Mouse (Mus musculus): Measurements from ENCODE around the gene Itgb7. TPM values are rescaled to one million over a fixed set of nuclear protein-coding genes. Genes with fewer than 3 reads are reported as not detected.

Itgb7 gene
- 979 TPM for polyA plus RNA-seq (2017; shearing (Covaris generic))

DNA sequence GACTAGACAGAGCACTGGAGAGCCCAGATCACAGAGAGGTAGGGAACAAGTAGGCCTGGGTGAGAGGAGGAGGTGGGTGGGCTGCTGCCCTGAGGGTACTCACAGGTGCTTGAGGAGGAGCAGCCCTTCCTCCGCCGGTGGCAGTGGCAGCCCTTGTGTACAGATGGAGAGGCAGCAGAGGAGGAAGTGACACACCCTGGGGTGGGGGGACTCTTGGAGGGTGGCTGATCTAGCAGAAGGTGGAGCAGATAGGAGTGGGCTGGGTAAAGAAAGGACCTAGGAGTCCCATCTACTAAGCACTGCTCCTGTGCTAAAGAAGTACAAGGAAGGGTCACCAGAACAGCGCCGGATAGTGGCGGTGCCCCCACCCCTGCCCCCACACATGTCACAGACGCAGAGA, at the start of gene Itgb7:
Itgb7 (minus strand) TSS at position 197 of the 400 bp plus-strand sequence.

GRCm38 (mm10) chr15:102279092-102279782, 47.5 kb upstream of the Itgb7 start, which contains the start of gene Mfsd5:
Mfsd5 (plus strand) TSS chr15:102279454.

GRCm38 (mm10) chr15:102270274-102270960, 38.7 kb upstream of the Itgb7 start, which contains the start of gene Gm9918:
Gm9918 (plus strand) TSS chr15:102270563.

GRCm38 (mm10) chr15:102257202-102258075, 25.7 kb upstream of the Itgb7 start, which contains the start of gene Rarg:
Rarg (minus strand) TSS chr15:102257517.

DNA sequence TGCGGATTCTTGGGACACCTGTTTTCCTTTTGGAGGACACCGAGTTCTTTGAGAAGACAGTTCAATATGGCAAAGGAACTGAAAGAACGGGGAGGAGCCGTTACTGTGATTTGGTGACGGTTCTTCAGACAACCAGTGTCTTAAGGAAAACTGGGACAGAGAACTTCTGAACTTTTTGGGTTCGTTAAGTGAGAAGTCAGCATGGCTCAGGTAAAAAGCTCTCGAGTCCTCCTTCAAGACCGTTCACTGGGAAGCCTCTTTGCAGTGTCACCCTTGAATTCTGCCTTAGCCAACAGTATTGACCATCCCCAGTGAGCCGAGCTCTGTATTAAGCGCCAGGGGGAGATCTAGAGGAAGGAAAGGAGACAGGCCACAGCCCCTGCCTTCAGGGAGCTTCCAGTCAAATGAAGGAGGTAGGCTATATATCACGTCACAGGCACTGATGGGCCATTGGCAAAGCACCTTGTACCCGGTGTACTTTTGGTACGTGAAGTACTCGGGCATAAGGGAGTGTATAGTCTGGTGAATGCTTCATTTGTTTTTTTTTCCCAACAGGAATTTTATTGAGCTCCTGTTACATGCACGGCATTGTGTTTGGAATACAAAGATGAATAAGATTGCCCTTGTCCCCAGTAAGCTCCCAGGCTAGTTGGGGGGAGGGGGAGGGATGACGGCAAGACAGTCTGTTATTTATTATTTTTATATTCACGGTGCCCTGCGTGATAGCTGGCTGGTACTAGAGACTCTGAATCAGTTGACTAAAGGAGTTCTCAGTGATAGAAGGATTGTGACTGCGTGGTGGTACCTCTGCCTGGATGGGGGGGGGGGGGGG, 26.9 kb downstream of the Itgb7 start, which contains the start of gene Csad:
Csad (minus strand) TSS at position 51 of the 832 bp plus-strand sequence.

DNA sequence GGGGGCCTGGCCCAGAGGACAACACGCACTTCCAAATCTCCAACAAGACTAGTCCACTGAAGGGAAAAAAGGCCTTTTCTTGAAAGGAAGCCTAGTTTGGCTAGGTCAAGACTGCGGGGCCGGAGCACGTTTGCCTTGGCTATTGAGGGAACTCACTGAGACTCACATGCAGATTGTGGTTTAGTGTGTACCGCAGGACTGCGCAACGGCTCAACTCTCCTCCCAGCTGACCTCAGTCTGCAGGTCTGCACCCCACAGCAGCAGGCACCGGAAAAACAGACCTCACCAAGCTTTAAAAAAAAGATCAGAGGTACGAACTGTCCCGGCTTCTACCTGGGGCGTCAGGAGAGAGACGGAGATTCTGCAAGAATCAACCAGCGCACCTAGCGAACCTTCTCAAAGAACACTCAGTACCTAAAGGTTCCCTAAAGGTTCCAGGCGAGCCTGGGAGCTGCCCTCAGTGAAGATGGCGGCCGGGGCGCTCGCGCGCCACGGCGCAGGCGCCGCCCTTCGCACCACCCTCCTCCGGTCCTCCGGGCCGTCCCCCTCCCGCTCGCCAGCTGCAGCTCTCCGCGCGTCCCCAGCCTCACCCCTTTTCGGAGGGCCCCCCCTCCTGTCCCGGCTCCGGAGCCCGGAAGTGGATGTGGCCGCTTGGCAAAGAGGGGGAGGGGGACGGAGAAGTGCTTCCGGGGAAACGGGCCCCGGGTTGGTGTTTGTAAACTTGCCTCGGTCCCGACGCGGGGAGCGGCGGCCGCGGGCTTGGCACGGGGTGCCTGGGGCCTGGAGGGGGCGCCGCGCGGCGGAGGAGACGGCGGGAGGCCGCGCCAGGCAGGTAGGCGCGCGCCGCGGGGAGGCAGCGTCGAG, 28.5 kb downstream of the Itgb7 start, which contains the start of gene Zfp740:
Zfp740 (plus strand) TSS at position 279 of the 864 bp plus-strand sequence.

Other genes starting within 250 kb of the Itgb7 start
- not detected for gene Krt8, start 227.5 kb downstream of the Itgb7 start, polyA plus RNA-seq (2017; shearing (Covaris generic))
- 1.5 TPM for gene Krt18, start 203.8 kb downstream of the Itgb7 start, polyA plus RNA-seq (2017; shearing (Covaris generic))
- 154 TPM for gene Eif4b, start 158.2 kb downstream of the Itgb7 start, polyA plus RNA-seq (2017; shearing (Covaris generic))
- gene Tns2, start 131.5 kb downstream of the Itgb7 start, polyA plus RNA-seq (2017; shearing (Covaris generic)) = 2.1 TPM
- gene Spryd3, start 95.7 kb downstream of the Itgb7 start, polyA plus RNA-seq (2017; shearing (Covaris generic)) = 69.4 TPM
- 0.52 TPM for gene Igfbp6, start 87.6 kb downstream of the Itgb7 start, polyA plus RNA-seq (2017; shearing (Covaris generic))
- gene Soat2, start 81.4 kb downstream of the Itgb7 start, polyA plus RNA-seq (2017; shearing (Covaris generic)) = 2.5 TPM
- gene Zfp740, start 28.7 kb downstream of the Itgb7 start, polyA plus RNA-seq (2017; shearing (Covaris generic)) = 95.1 TPM
- gene Csad, start 27.2 kb downstream of the Itgb7 start, polyA plus RNA-seq (2017; shearing (Covaris generic)) = 18.1 TPM
- gene Rarg, start 25.6 kb upstream of the Itgb7 start, polyA plus RNA-seq (2017; shearing (Covaris generic)) = 38.9 TPM
- not detected for gene Gm9918, start 38.6 kb upstream of the Itgb7 start, polyA plus RNA-seq (2017; shearing (Covaris generic))
- 92.2 TPM for gene Mfsd5, start 47.5 kb upstream of the Itgb7 start, polyA plus RNA-seq (2017; shearing (Covaris generic))
- 2.7 TPM for gene Espl1, start 64.3 kb upstream of the Itgb7 start, polyA plus RNA-seq (2017; shearing (Covaris generic))
- 518 TPM for gene Pfdn5, start 94.2 kb upstream of the Itgb7 start, polyA plus RNA-seq (2017; shearing (Covaris generic))
- gene Myg1, start 99.8 kb upstream of the Itgb7 start, polyA plus RNA-seq (2017; shearing (Covaris generic)) = 105 TPM
- 57.2 TPM for gene Aaas, start 118.8 kb upstream of the Itgb7 start, polyA plus RNA-seq (2017; shearing (Covaris generic))
- not detected for gene Sp7, start 135.2 kb upstream of the Itgb7 start, polyA plus RNA-seq (2017; shearing (Covaris generic))
- gene Sp1, start 174.2 kb upstream of the Itgb7 start, polyA plus RNA-seq (2017; shearing (Covaris generic)) = 16.0 TPM
- 0.78 TPM for gene Amhr2, start 213.4 kb upstream of the Itgb7 start, polyA plus RNA-seq (2017; shearing (Covaris generic))
- gene Prr13, start 227.1 kb upstream of the Itgb7 start, polyA plus RNA-seq (2017; shearing (Covaris generic)) = 713 TPM
- gene Pcbp2, start 238.6 kb upstream of the Itgb7 start, polyA plus RNA-seq (2017; shearing (Covaris generic)) = 125 TPM

All from inflammation-experienced regulatory T-cells, adult 16 weeks (primary cell).